Mouse (Mus musculus) erythroblast, embryonic 14.5 days (primary cell): ENCODE measurements around the gene Maml3.

Source experiments
- GATA1 ChIP-seq: IDR thresholded peaks from 2 replicates; pipeline ENCODE4 v1.6.1; 2012; ENCODE audit warnings: low read length, inconsistent platforms, mixed read lengths
- TAL1 ChIP-seq: IDR thresholded peaks from 3 replicates; pipeline ENCODE4 v1.6.1; 2012; ENCODE audit warnings: low read length, inconsistent platforms, mixed read lengths

GRCm38 (mm10) chr3:51705220-51705619 lies 399.7 kb downstream of the Maml3 start:
- TF ChIP-seq GATA1: no peak
- no peak for TF ChIP-seq TAL1
